Mouse (Mus musculus): ENCODE results near the gene Zfp719. TPM values are rescaled to one million over a fixed set of nuclear protein-coding genes. Genes with fewer than 3 reads are reported as not detected.

The Zfp719 gene
- total RNA-seq (2018; cell fraction: chromatin; rRNA removed), result 10 to 100 TPM in 25 of 26 experiments, 1 to 10 TPM in 1; 8.7 to 64.0 (median 30.1) TPM
- total RNA-seq (2018; cell fraction: cytosol; rRNA removed), result 10 to 100 TPM in 7 of 26 experiments, 1 to 10 TPM in 19; 2.5 to 14.1 (median 6.6) TPM
- total RNA-seq (2018; cell fraction: nucleus; rRNA removed), result 10 to 100 TPM in 25 of 26 experiments, 1 to 10 TPM in 1; 9.4 to 41.9 (median 19.7) TPM
- 1.9 to 2.7 TPM (median 2.5 TPM) in 3 replicates for polyA plus RNA-seq (2018)

DNA sequence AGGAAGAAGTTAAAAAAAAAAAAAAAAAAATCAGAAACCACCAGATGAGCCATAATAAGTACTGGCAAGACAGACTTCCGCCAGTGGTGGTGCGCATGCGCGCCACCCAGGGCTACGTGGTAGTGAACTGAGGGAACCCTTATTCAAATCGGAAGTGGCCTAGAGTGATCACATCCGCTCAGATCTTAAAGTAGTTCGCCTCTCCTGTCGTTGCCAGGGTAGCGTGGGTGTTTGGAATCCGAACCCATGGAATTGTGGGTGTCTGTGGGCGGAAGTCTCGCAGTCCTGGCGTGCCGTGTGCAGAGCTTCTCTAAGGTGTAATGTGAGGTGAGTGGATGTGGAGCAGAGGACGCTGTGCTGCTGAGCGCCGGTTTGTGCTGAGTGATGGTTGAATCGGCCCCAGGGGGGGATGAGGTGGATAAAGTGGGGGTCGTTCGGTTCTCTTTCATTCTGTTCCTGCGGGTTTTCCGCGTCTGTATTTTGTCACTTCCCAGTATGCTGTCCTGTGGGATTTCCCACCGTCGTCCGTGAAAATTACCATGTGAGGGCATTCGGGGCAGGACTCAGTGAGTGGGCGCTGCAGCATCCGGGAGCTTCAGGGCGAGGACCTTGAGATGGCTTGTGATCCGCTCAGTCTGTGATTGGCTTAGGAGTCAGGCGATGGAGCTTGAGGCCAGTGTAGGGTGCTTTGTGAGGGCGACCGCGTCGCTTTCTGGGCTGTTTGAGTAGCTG, at the start of gene Zfp719:
Zfp719 (plus strand) TSS at position 171 of the 732 bp plus-strand sequence.
- WGBS (ENCODE audit: missing documents), result 2% methylated on average over 37 of the region's 37 CpGs
- Histone ChIP-seq H3K79me2 (ENCODE audit: inconsistent target) (peaks cover 43% of the 10 kb centered on the region), H3K36me3 (ENCODE audit: inconsistent target) (peaks cover 3% of the 10 kb centered on the region), H3K4me3 (ENCODE audit: inconsistent target) (peak within 1 kb of the TSS; percentile 95), H3K27ac (peak within 1 kb of the TSS; percentile 79)

DNA sequence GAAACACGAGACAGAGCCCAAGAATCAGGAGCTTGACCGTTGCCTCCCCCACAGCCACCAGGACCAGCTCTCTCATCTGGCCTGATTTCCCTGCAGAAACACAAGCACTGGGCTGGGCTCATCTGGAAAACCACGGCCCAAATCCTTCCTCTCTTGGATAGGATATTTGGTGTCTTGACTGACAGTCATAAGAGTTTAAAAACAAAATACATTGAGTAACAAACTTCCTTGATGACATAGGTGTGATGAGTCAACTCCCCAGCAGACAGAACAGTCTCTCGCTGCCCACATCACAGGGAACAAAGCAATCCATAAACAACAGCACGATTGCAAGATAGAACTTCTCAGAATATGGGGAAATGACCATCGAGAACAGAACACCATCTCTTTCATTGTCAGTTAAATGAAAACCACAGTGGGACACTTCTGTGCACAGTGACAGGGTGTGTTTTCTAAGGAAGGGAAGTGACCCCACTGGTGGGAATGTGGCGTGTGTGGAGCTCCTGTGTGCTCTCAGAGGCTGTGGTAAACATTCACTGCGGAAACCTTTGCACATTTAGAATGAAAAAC, 49.1 kb upstream of the Zfp719 start:
- Histone ChIP-seq H3K36me3 (ENCODE audit: inconsistent target) (no peaks in the 10 kb centered on the region), H3K79me2 (ENCODE audit: inconsistent target) (peaks cover 18% of the 10 kb centered on the region), H3K4me3 (ENCODE audit: inconsistent target) (peak overlapping the region; percentile 63; the same call in 1 of the 2 replicates), H3K27ac (peak overlapping the region; percentile 96)
- WGBS (ENCODE audit: missing documents), result 16% methylated on average over 8 of the region's 8 CpGs

DNA sequence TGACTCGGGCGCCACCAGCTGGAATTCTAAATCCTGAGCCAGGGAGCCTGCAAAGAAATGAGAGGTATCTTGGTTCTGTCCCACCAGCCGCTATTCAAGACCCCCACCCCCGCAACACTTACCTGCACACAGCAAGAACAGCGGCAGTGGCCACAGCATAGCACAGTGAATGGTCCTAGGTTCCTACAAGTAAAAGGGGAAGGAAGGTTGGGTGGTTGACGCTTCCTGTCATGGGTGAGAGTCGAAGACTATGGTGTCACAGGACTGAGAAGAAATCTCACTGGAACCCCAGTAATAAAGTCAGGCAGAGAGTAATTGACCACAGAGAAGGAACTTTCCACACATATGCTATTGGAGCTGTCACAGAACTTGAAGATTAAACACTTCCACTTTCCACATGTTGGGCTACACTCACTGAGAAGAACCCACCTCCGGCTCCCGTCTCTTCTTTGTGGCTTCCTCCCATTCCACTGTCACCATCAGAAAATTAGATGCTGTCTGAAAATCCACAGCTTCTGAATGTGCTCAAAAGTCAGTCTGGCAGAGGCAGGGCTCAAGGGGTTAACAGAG, 46.4 kb upstream of the Zfp719 start:
- WGBS (ENCODE audit: missing documents), result 3% methylated on average over 9 of the region's 9 CpGs
- H3K27ac ChIP-seq, result peak overlapping the region; percentile 96
- H3K36me3 ChIP-seq (ENCODE audit: inconsistent target), result no peaks in the 10 kb centered on the region
- H3K4me3 ChIP-seq (ENCODE audit: inconsistent target), result peak overlapping the region; percentile 63
- H3K79me2 ChIP-seq (ENCODE audit: inconsistent target), result peaks cover 18% of the 10 kb centered on the region

DNA sequence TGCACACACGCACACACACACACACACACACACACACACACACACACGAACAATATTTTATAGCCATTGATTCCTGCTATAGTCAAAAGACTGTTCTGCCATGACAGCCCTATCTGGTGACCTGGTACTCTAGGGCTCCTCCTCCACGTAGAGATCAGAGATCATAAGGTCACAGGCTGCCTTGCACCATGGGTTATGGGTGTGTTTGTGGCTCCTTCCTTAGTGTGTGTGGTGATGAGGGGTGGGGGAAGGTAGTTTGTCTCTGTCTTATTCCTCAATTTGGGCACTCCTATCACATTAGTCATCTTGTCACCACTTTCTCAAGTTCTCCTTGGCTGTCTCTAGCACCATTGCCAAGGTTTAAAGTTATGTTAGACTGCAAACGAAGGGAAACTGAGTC, 40.9 kb upstream of the Zfp719 start:
- Histone ChIP-seq H3K27ac (no peak overlapping the region), H3K79me2 (ENCODE audit: inconsistent target) (no peaks in the 10 kb centered on the region), H3K4me3 (ENCODE audit: inconsistent target) (no peak overlapping the region), H3K36me3 (ENCODE audit: inconsistent target) (no peaks in the 10 kb centered on the region)
- 57% methylated on average over 4 of the region's 4 CpGs for WGBS (ENCODE audit: missing documents)

DNA sequence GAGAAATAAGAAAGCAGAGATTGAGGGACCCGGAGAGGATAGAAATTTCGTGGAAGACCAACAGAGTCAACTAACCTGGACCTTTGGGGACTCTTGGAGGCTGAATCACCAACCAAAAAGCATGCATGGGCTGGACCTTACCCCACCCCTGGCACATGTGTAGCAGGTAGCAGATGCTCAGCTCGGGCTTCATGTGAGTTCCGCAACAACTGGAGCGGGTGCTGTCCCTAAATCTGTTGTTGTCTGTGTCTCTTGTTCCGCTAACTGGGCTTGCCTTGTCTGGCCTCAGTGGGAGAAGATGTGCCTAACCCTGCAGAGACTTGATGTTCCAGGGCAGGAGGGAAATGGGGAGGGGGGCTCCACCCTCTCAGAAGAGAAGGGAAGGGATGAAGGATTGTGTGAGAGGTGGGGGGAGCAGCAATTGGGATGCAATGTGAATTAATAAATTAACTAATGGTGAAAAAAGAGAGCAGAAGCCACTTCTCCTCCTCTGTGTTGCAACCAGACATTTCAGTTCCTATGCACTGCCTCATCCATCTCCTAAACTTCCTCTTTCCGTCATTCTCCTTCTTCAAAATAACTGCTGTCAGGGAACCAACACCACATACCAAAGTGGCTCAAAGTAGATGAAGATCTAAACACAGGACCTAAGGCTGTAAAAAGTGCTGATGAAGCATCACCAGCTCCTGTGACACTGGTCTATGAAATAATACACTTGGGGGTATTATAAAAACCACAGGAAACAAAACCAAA, 35.0 kb upstream of the Zfp719 start, which contains the start of gene Cd33:
Cd33 (minus strand) TSS at position 204 of the 753 bp plus-strand sequence.
- WGBS (ENCODE audit: missing documents), result 31% methylated on average over 7 of the region's 7 CpGs
- no peaks in the 10 kb centered on the region for H3K79me2 ChIP-seq (ENCODE audit: inconsistent target)
- H3K27ac ChIP-seq, result peak within 1 kb of the TSS; percentile 90
- H3K36me3 ChIP-seq (ENCODE audit: inconsistent target), result no peaks in the 10 kb centered on the region
- H3K4me3 ChIP-seq (ENCODE audit: inconsistent target), result no peak within 1 kb of the TSS

DNA sequence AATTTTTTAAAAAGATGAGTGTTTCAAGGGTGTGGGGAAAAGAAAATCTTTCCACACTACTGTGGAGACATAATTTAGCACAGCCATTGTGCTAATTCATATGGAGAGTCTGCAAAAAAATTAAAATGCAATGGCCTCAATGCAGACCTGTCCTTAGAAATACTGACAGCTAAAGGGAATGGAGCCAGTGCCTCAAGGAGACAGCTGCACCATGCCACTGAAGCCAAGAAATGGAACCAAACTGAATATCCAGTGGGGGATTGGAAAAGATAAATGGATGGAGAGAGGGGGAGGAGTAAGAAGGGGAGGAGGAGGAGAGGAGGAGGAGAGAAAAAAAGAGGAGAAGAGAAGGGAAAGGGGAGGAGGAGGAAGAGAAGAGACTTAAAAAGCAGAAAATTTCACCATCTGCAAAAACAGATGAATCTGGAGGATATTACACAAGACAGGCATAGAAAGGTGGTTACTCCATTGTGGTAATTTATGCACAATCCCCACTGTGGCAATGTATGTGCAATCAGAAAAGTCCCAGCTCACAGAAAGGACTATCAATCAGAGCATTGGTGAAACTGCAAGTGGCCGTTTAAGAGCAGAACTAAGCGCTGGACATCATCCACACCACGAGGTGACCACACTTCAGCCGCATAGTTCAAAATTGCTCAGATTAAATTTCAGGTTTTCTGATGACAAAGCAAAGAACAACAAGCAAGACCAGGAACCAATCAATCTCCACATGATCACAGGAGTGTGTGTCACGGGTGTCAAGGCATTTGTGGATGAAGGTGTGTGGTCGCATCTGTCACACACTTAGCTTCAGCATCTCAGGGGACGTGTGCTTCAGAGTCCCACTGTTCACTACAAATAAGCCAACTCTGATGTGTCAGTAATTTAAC, 33.5 kb upstream of the Zfp719 start:
- Histone ChIP-seq H3K27ac (peak overlapping the region; percentile 90), H3K36me3 (ENCODE audit: inconsistent target) (no peaks in the 10 kb centered on the region), H3K79me2 (ENCODE audit: inconsistent target) (no peaks in the 10 kb centered on the region), H3K4me3 (ENCODE audit: inconsistent target) (no peak overlapping the region)
- 38% methylated on average over 6 of the region's 7 CpGs for WGBS (ENCODE audit: missing documents)

DNA sequence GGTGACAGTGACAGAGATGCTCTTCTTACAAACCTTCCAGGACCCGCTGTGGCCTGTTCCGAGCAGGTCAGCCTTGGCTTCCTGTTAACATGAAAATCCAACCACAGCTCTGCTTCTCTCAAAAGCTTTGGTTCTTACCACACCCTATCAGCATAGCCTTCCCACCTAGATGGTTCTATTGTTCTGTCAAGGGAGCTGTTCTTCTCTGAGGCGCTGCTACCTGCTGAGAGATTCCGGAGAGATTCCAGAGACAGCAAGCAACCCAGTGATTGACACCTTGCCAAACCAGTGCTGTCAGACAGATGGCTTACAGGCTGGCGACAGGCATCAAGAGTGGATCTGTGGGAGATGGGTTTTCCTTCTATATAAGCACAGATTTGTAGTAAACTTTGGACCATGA, 31.7 kb upstream of the Zfp719 start:
- Histone ChIP-seq H3K4me3 (ENCODE audit: inconsistent target) (no peak overlapping the region), H3K36me3 (ENCODE audit: inconsistent target) (no peaks in the 10 kb centered on the region), H3K27ac (no peak overlapping the region), H3K79me2 (ENCODE audit: inconsistent target) (no peaks in the 10 kb centered on the region)
- 82% methylated on average over 5 of the region's 5 CpGs for WGBS (ENCODE audit: missing documents)

DNA sequence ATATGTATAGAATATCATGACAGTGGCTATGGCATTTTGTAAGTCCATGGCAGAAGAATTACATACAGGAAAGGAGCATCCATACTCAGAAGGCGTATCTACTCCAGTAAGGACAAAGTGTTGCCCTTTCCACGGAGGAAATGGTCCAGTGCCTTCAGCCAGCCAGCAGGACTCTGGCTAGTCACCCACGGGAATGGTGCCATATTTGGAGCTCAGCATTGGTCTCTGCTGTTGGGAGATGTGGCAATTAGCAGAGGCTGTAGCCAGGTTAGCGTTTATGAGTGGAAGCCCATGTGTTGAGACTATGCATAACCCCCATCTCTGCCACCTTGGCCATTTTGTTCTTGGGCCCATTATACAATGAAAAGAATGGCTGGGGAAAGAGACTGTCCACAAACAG, 31.2 kb upstream of the Zfp719 start:
- no peak overlapping the region for H3K27ac ChIP-seq
- WGBS (ENCODE audit: missing documents), result 94% methylated on average over 4 of the region's 4 CpGs
- H3K79me2 ChIP-seq (ENCODE audit: inconsistent target), result no peaks in the 10 kb centered on the region

DNA sequence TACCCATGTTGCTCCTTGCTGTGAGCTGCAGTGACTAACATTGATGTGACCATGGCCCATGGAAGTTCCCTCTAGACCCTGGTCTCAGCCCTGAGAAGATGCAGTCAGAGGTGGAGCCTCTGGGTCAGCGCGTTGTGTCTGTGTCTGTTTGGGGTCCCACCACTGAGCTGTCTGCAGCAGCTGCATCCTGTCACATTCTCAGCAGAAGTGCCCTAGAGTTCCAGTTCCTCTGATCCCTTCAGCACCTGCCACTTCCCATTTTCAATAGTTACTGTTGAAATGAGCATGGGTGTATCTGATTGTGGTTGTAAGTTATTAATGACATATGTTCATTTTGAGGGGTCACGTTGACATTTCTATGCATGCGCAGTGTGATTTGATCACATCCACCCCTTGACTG, 26.3 kb upstream of the Zfp719 start:
- 0% methylated on average over 4 of the region's 4 CpGs for WGBS (ENCODE audit: missing documents)
- Histone ChIP-seq H3K36me3 (ENCODE audit: inconsistent target) (no peaks in the 10 kb centered on the region), H3K4me3 (ENCODE audit: inconsistent target) (no peak overlapping the region), H3K79me2 (ENCODE audit: inconsistent target) (no peaks in the 10 kb centered on the region), H3K27ac (peak overlapping the region; percentile 59)

More for the DNA sequence above, 31.2 kb upstream of the Zfp719 start:
- Histone ChIP-seq H3K4me3 (ENCODE audit: inconsistent target) (no peak overlapping the region), H3K36me3 (ENCODE audit: inconsistent target) (no peaks in the 10 kb centered on the region)

DNA sequence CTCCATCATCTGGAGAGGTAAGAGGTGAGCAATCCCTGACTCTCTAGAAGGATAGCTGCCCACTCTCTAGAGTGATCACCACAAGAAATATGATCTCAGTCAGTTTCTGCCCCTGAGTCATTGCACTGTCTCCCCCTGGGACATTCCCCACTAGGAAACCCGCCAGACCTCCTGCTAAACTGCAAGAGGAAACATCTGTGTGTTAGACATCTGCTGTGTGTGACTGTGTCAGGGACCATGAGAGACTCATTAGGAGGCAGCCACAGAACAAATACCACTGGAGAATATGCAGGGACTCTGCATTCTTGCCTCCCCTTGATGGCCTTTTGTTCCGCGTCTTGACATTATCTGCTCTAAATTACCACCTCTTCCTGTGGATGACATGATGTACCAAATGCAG, 24.9 kb upstream of the Zfp719 start:
- no peaks in the 10 kb centered on the region for H3K79me2 ChIP-seq (ENCODE audit: inconsistent target)
- H3K27ac ChIP-seq, result peak overlapping the region; percentile 59
- WGBS (ENCODE audit: missing documents), result 36% methylated on average over 3 of the region's 3 CpGs
- H3K4me3 ChIP-seq (ENCODE audit: inconsistent target), result no peak overlapping the region
- no peaks in the 10 kb centered on the region for H3K36me3 ChIP-seq (ENCODE audit: inconsistent target)

DNA sequence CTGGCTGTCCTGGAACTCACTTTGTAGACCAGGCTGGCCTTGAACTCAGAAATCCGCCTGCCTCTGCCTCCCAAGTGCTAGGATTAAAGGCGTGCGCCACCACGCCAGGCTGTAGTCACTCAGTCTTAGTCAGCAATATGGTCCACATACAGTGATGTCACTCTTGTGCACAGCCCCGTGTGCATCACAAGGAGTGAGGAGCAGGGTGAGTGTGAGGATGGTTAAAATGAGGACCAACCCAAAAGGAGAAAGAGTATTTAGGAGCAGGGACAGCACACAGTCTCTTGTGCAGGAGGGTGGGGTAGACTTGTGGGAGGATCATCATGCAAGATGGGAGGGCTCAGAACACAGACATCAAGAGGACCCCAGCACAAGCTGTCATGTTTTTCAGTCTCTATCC, 24.1 kb upstream of the Zfp719 start:
- no peak overlapping the region for H3K27ac ChIP-seq
- no peak overlapping the region for H3K4me3 ChIP-seq (ENCODE audit: inconsistent target)
- WGBS (ENCODE audit: missing documents), result 86% methylated on average over 4 of the region's 5 CpGs
- no peaks in the 10 kb centered on the region for H3K79me2 ChIP-seq (ENCODE audit: inconsistent target)
- no peaks in the 10 kb centered on the region for H3K36me3 ChIP-seq (ENCODE audit: inconsistent target)

DNA sequence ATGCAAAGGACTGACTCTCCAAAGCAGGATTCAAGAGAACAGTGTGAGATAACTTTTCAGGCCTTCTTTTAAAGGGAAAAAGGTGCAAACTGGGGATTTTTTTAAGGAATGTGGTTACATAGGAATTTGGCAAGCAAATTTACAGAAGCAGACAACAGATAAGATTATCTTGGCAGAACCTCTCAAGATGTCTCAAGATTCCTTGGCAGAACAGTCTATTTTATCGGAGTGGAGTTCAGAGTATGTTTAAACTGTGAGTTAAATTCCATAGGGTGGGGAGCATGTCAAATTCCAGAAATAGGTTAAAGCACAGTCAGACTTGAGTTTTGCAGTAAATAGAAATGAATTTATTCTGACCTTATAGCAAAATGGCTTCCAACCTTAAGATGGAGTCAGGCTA, 22.5 kb upstream of the Zfp719 start:
- 100% methylated on average over 1 of the region's 1 CpGs for WGBS (ENCODE audit: missing documents)
- H3K36me3 ChIP-seq (ENCODE audit: inconsistent target), result no peaks in the 10 kb centered on the region
- H3K79me2 ChIP-seq (ENCODE audit: inconsistent target), result no peaks in the 10 kb centered on the region
- H3K27ac ChIP-seq, result no peak overlapping the region
- no peak overlapping the region for H3K4me3 ChIP-seq (ENCODE audit: inconsistent target)

DNA sequence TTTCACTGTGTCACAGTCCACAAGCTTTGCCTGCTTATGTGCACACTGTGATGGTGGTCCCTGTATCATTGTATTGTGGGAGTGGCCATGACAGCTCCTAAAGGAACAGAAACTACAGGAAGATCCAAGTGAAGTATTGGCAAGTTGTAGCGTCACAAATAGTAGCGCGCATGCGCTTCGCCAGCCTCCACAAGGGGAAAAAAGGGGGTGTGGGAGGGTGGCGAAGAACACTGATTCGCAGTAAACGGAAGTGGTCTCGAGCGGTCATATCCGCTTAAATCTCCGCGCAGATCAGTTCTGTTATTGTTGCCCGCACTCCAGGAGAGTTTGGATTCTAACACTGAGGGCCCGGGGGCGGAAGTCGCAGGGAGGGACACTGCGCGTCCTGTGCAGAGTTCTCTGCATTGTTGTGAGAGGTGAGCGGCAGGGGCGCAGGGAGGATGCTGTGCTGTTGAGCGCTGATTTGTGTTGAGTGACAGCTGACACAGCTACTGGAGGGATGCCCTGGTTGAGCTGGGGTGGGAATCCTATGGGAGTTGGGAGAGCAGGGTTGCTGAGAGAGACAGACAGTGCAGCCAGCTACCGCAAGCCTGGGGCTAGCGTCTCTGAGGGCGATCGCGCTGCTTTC, 17.3 kb upstream of the Zfp719 start, which contains the start of gene Zfp658:
Zfp658 (plus strand) TSS at position 251 of the 628 bp plus-strand sequence.
- peaks cover 5% of the 10 kb centered on the region; the same call in 1 of the 2 replicates for H3K36me3 ChIP-seq (ENCODE audit: inconsistent target)
- H3K79me2 ChIP-seq (ENCODE audit: inconsistent target), result peaks cover 10% of the 10 kb centered on the region; the same call in 1 of the 2 replicates
- WGBS (ENCODE audit: missing documents), result under 1% methylated on average over 27 of the region's 27 CpGs
- peak within 1 kb of the TSS; percentile 86 for H3K4me3 ChIP-seq (ENCODE audit: inconsistent target)
- peak within 1 kb of the TSS; percentile 86 for H3K27ac ChIP-seq

Data from macrophage (primary cell).